Mouse (Mus musculus) liver, embryonic 14.5 days (tissue): ENCODE data around the gene Chst15.

Source experiments
- CTCF ChIP-seq: IDR thresholded peaks from 2 replicates; pipeline ENCODE4 v1.5.1; 2016; ENCODE audit warnings: antibody characterized with exemption, low read depth, control low read depth
- EP300 ChIP-seq: IDR thresholded peaks from 2 replicates; pipeline ENCODE4 v1.6.1; 2016; ENCODE audit warnings: antibody characterized with exemption, low read depth

GRCm38 (mm10) chr7:132260632-132261031 lies 56.4 kb downstream of the Chst15 start:
- TF ChIP-seq CTCF (no peak), EP300 (no peak)
